In the genomic region with DNA sequence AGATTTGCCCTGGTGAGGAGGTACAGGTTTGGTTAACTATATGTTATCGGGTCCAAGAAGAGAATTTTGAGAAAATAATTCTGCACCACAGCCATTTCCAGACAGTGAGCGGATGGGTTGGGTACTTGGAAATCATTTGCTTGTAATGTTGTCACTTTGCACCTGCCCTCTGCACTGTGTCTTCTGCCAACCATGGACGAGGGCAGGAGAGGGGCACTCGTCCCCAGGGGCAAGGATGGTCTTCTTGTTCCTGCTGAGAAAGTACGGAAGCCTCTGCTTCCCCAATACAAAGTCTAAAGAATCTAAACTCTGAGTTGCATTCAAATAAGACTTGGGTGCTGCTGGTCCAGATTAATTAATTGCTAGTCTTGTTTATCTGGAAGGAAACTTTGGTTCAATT, we compare ENCODE assay signal across 24 mouse cellular contexts. TPM values are rescaled to one million over a fixed set of nuclear protein-coding genes. Genes with fewer than 3 reads are reported as not detected.
"Had no signal": no experiment of that assay in that cellular context is flagged by ENCODE, and none has a peak within 500 bp of the region (broad histone marks: within the 10 kb centered on the region; RNA-seq: fewer than 3 reads in every experiment).

No protein-coding gene starts in this region.

- H3K36me3 ChIP-seq: hindbrain, embryonic 12.5 days; liver, embryonic 13.5 days; liver, embryonic 15.5 days had no signal

- H3K4me2 ChIP-seq: heart, embryonic 12.5 days; hindbrain, embryonic 12.5 days; hindbrain, embryonic 14.5 days; intestine, embryonic 15.5 days; limb, embryonic 12.5 days; liver, embryonic 11.5 days; liver, embryonic 13.5 days; liver, embryonic 15.5 days had no signal

- DNase-seq: gastrocnemius, adult 2 months; gastrocnemius, postnatal 10 days; gastrocnemius, postnatal 25 days; heart, adult 2 months; heart, postnatal 10 days; heart, postnatal 4 days; kidney, postnatal 10 days; liver; liver, embryonic 13.5 days had no signal

- ATAC-seq: forebrain, embryonic 16.5 days; hindbrain, embryonic 16.5 days; inflammation-experienced regulatory T-cells, adult 6 months; intestine, embryonic 15.5 days; intestine, postnatal 0 days had no signal

- H3K9me3 ChIP-seq: heart, embryonic 12.5 days; hindbrain, embryonic 10.5 days; hindbrain, embryonic 12.5 days; intestine, embryonic 15.5 days; limb, embryonic 10.5 days; limb, embryonic 12.5 days; liver, embryonic 13.5 days; liver, embryonic 15.5 days had no signal

- H3K27ac ChIP-seq: gastrocnemius, adult 2 months; heart, adult 2 months; hindbrain, embryonic 10.5 days; hindbrain, embryonic 12.5 days; hindbrain, embryonic 14.5 days; intestine, embryonic 15.5 days; layer of hippocampus, adult 2 months; left cerebral cortex, adult 2 months; limb, embryonic 10.5 days; limb, embryonic 12.5 days; liver, embryonic 13.5 days; liver, embryonic 15.5 days had no signal

- H3K4me1 ChIP-seq: heart, embryonic 12.5 days; hindbrain, embryonic 12.5 days; intestine, embryonic 15.5 days; limb, embryonic 10.5 days; limb, embryonic 12.5 days; liver, embryonic 15.5 days had no signal

- H3K9ac ChIP-seq: heart, embryonic 12.5 days; hindbrain, embryonic 12.5 days; hindbrain, embryonic 14.5 days; intestine, embryonic 15.5 days; limb, embryonic 12.5 days; liver, embryonic 13.5 days; liver, embryonic 15.5 days had no signal

- H3K4me3 ChIP-seq: gastrocnemius, adult 2 months; heart, adult 2 months; heart, embryonic 12.5 days; hindbrain, embryonic 10.5 days; hindbrain, embryonic 12.5 days; intestine, embryonic 15.5 days; layer of hippocampus, adult 2 months; left cerebral cortex, adult 2 months; limb, embryonic 10.5 days; limb, embryonic 12.5 days; liver, embryonic 13.5 days; liver, embryonic 15.5 days had no signal

- H3K27me3 ChIP-seq: heart, embryonic 12.5 days; hindbrain, embryonic 12.5 days; intestine, embryonic 15.5 days; limb, embryonic 12.5 days; liver, embryonic 13.5 days; liver, embryonic 15.5 days had no signal

RNA-seq across cellular contexts. Expression of a gene that starts 13.3 kb away (rescaled TPM):
- polyA plus RNA-seq: inflammation-experienced regulatory T-cells, adult 6 months had no signal
